ENCODE assay signal across 25 mouse cellular contexts in the genomic region with DNA sequence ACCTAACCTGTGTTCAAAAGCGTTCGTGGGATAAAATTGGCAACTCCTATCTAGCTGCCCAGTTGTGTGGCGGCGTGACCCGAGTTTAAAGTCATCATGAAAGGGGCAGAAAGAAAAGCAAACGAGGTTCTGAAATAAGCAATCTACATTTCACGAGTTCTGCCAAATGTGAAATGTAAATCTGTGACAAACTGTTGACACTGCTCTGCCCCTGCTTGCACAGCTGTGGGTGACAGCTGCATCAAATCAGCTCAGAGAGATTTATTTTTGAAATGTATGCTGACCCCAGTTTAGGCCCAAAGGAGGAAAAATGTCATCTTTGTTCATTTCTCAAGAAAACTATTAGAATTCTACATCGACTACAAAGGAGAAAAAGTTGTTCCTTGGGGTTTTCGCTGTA. TPM values are rescaled to one million over a fixed set of nuclear protein-coding genes. Genes with fewer than 3 reads are reported as not detected.
DNase-seq lines count a peak whose midpoint lies in the region; ATAC-seq and TF ChIP-seq lines count a peak whose summit lies in the region.
"Had no signal": no experiment of that assay in that cellular context is flagged by ENCODE, and none has a peak within 500 bp of the region (broad histone marks: within the 10 kb centered on the region; RNA-seq: fewer than 3 reads in every experiment).

No protein-coding gene starts in this region.

- H3K27me3 ChIP-seq in kidney, postnatal 0 days (ENCODE audit: insufficient read depth, low read length): no peaks in the 10 kb centered on the region
- no peaks in the 10 kb centered on the region for H3K27me3 ChIP-seq in stomach, embryonic 14.5 days (ENCODE audit: control insufficient read depth, insufficient read depth, low read length)
- no peaks in the 10 kb centered on the region for H3K27me3 ChIP-seq in stomach, postnatal 0 days (ENCODE audit: control insufficient read depth, insufficient read depth, low read length)
- H3K27me3 ChIP-seq: CH12.LX; heart, embryonic 12.5 days; intestine, embryonic 15.5 days; liver, embryonic 12.5 days; midbrain, embryonic 13.5 days had no signal

- H3K9ac ChIP-seq in kidney, postnatal 0 days (ENCODE audit: low read depth, low read length): no peak overlapping the region
- no peak overlapping the region for H3K9ac ChIP-seq in stomach, embryonic 14.5 days (replicated peaks; ENCODE audit: low read depth, low read length)
- H3K9ac ChIP-seq in stomach, postnatal 0 days (ENCODE audit: low read length): no peak overlapping the region
- H3K9ac ChIP-seq: heart, embryonic 12.5 days; intestine, embryonic 15.5 days; liver, embryonic 12.5 days; midbrain, embryonic 13.5 days had no signal

- H3K27ac ChIP-seq in kidney, postnatal 0 days: no peak overlapping the region
- peak overlapping the region; percentile 56; the same call in 1 of the 2 replicates for H3K27ac ChIP-seq in stomach, embryonic 14.5 days (ENCODE audit: low read length)
- no peak overlapping the region for H3K27ac ChIP-seq in stomach, postnatal 0 days (replicated peaks)
- H3K27ac ChIP-seq: hindbrain, embryonic 10.5 days; intestine, embryonic 15.5 days; liver, embryonic 12.5 days; midbrain, embryonic 13.5 days had no signal

- H3K36me3 ChIP-seq in kidney, postnatal 0 days (ENCODE audit: insufficient read depth, low read length): no peaks in the 10 kb centered on the region
- no peaks in the 10 kb centered on the region for H3K36me3 ChIP-seq in stomach, embryonic 14.5 days (ENCODE audit: control insufficient read depth, insufficient read depth, low read length)
- H3K36me3 ChIP-seq in stomach, postnatal 0 days (ENCODE audit: control insufficient read depth, insufficient read depth, low read length): no peaks in the 10 kb centered on the region
- H3K36me3 ChIP-seq: heart, embryonic 12.5 days; hindbrain, embryonic 10.5 days; intestine, embryonic 15.5 days; liver, embryonic 12.5 days; midbrain, embryonic 13.5 days had no signal

- peak; percentile 38 for DNase-seq in kidney, postnatal 0 days (ENCODE audit: low spot score)
- DNase-seq in kidney, postnatal 25 days: no peak
- DNase-seq in stomach, postnatal 0 days (ENCODE audit: low spot score): no peak
- DNase-seq in forelimb bud, embryonic 11.5 days (ENCODE audit: low read depth, low spot score): peak; percentile 31
- no peak for DNase-seq in ovary, adult 18-20 months (ENCODE audit: low spot score)
- no peak for DNase-seq in left cerebral cortex, adult 11 months (ENCODE audit: low spot score)
- DNase-seq: adrenal gland, adult 2 months; cerebellum, adult 11-12 months; cerebellum, postnatal 14 days; embryo, embryonic 11 days; gastrocnemius, postnatal 25 days; heart, adult 18-20 months; heart, postnatal 10 days; kidney, adult 9 months; lung, adult 2 months had no signal

- H3K4me2 ChIP-seq in kidney, postnatal 0 days (ENCODE audit: low read length): no peak overlapping the region
- H3K4me2 ChIP-seq in stomach, embryonic 14.5 days (replicated peaks; ENCODE audit: low read depth, low read length): no peak overlapping the region
- H3K4me2 ChIP-seq in stomach, postnatal 0 days (replicated peaks; ENCODE audit: low read depth): no peak overlapping the region
- H3K4me2 ChIP-seq: heart, embryonic 12.5 days; intestine, embryonic 15.5 days; liver, embryonic 12.5 days; midbrain, embryonic 13.5 days had no signal

- H3K4me3 ChIP-seq in kidney, postnatal 0 days (replicated peaks; ENCODE audit: low read depth, low read length): no peak overlapping the region
- H3K4me3 ChIP-seq in stomach, embryonic 14.5 days (ENCODE audit: low read depth, low read length): no peak overlapping the region
- H3K4me3 ChIP-seq in stomach, postnatal 0 days (ENCODE audit: low read depth, low read length): no peak overlapping the region
- H3K4me3 ChIP-seq: heart, embryonic 12.5 days; hindbrain, embryonic 10.5 days; intestine, embryonic 15.5 days; liver, embryonic 12.5 days; midbrain, embryonic 13.5 days had no signal

- WGBS in kidney, postnatal 0 days: 44% methylated on average over 9 of the region's 9 CpGs
- 23% methylated on average over 9 of the region's 9 CpGs for WGBS in stomach, embryonic 14.5 days
- 25% methylated on average over 9 of the region's 9 CpGs for WGBS in stomach, postnatal 0 days

- no peaks in the 10 kb centered on the region for H3K4me1 ChIP-seq in kidney, postnatal 0 days (replicated peaks; ENCODE audit: insufficient read depth, low read length)
- H3K4me1 ChIP-seq in stomach, embryonic 14.5 days (ENCODE audit: control insufficient read depth, insufficient read depth, low read length): 0 out of 2 replicates have a peak, but pooled peaks cover 14% of the 10 kb centered on the region
- no peaks in the 10 kb centered on the region; the same call in 1 of the 2 replicates for H3K4me1 ChIP-seq in stomach, postnatal 0 days (replicated peaks; ENCODE audit: control insufficient read depth, insufficient read depth)
- H3K4me1 ChIP-seq: heart, embryonic 12.5 days; hindbrain, embryonic 10.5 days; intestine, embryonic 15.5 days; midbrain, embryonic 13.5 days had no signal

- ATAC-seq in kidney, postnatal 0 days (replicated peaks; ENCODE audit: low FRiP score, low read depth): no peak
- peak; percentile 56; the same call in 1 of the 2 replicates for ATAC-seq in stomach, embryonic 14.5 days (ENCODE audit: insufficient number of reproducible peaks, insufficient read depth, low FRiP score, low read depth)
- no peak for ATAC-seq in stomach, postnatal 0 days (ENCODE audit: low FRiP score, low TSS enrichment)
- ATAC-seq: forebrain, embryonic 16.5 days; hindbrain, embryonic 16.5 days; intestine, embryonic 15.5 days; liver, embryonic 12.5 days; midbrain, embryonic 13.5 days had no signal

- H3K9me3 ChIP-seq in kidney, postnatal 0 days (replicated peaks; ENCODE audit: low read length): no peaks in the 10 kb centered on the region
- no peaks in the 10 kb centered on the region for H3K9me3 ChIP-seq in stomach, embryonic 14.5 days (ENCODE audit: control insufficient read depth, low read depth, low read length)
- no peaks in the 10 kb centered on the region for H3K9me3 ChIP-seq in stomach, postnatal 0 days (ENCODE audit: control insufficient read depth, low read length)
- H3K9me3 ChIP-seq: G1E; heart, embryonic 12.5 days; hindbrain, embryonic 10.5 days; intestine, embryonic 15.5 days; liver, embryonic 12.5 days; midbrain, embryonic 13.5 days had no signal

- no peak for TF ChIP-seq CTCF in kidney, postnatal 0 days (IDR thresholded peaks at IDR 0.05; ENCODE audit: low read depth)
- TF ChIP-seq CTCF in stomach, postnatal 0 days (IDR thresholded peaks at IDR 0.05; ENCODE audit: low read depth): no peak

- no peak for TF ChIP-seq EP300 in stomach, postnatal 0 days (optimal IDR thresholded peaks at IDR 0.05)

RNA-seq across cellular contexts. Expression of gene Fyb, which starts 36.5 kb away (rescaled TPM):
- 4.3 and 4.8 TPM in 2 replicates for polyA plus RNA-seq in kidney, postnatal 0 days (2015; fragmentation: Nextera tagmentation; extraction: Ambion mirVana)
- polyA plus RNA-seq in stomach, embryonic 14.5 days (2014; fragmentation: Nextera tagmentation; extraction: Ambion mirVana): 5.0 and 7.7 TPM in 2 replicates
- 5.5 and 7.8 TPM in 2 replicates for polyA plus RNA-seq in stomach, postnatal 0 days (2015; fragmentation: Nextera tagmentation; extraction: Ambion mirVana)

Comparison
In these comparisons a context has a peak if more than half of its experiments do, and no peak if none do; other contexts are left out.
1. DNase-seq: peak in kidney, postnatal 0 days (single experiment) and forelimb bud, embryonic 11.5 days (single experiment); none in kidney, postnatal 25 days (0 of 2), stomach, postnatal 0 days (single experiment), ovary, adult 18-20 months (single experiment) and left cerebral cortex, adult 11 months (single experiment).